Mouse (Mus musculus): Measurements from ENCODE around the gene Pid1. TPM values are rescaled to one million over a fixed set of nuclear protein-coding genes. Genes with fewer than 3 reads are reported as not detected.
"Not testable (repeated sequence)": the region's sequence is repeated elsewhere in the genome, so short reads cannot be mapped to it uniquely, and the experiment has no call there.

Gene Pid1
- polyA plus RNA-seq, 1 experiment from 2014 or later: 20.8 TPM

GRCm38 (mm10) chr1:84218605-84219004 lies 145.4 kb downstream of the Pid1 start:
- no peak for ATAC-seq
- WGBS: 46% methylated on average over 7 of the region's 7 CpGs
- no peaks in the 10 kb centered on the region for H3K4me1 ChIP-seq (ENCODE audit: control insufficient read depth, insufficient read depth, low read length)

GRCm38 (mm10) chr1:84217777-84218176 lies 146.2 kb downstream of the Pid1 start:
- H3K4me3 ChIP-seq (ENCODE audit: low read length): no peak overlapping the region
- no peak for ATAC-seq
- H3K27ac ChIP-seq (ENCODE audit: low read length): no peak overlapping the region
- H3K36me3 ChIP-seq (ENCODE audit: control insufficient read depth, insufficient read depth, low read length): no peaks in the 10 kb centered on the region
- no peaks in the 10 kb centered on the region for H3K9me3 ChIP-seq (ENCODE audit: control insufficient read depth, low read length)
- WGBS: 26% methylated on average over 2 of the region's 2 CpGs
- no peaks in the 10 kb centered on the region for H3K27me3 ChIP-seq (replicated peaks; ENCODE audit: control insufficient read depth, insufficient read depth, low read length)
- no peaks in the 10 kb centered on the region for H3K4me1 ChIP-seq (ENCODE audit: control insufficient read depth, insufficient read depth, low read length)
- H3K9ac ChIP-seq (ENCODE audit: low read depth, low read length): no peak overlapping the region
- H3K4me2 ChIP-seq (ENCODE audit: low read depth, low read length): no peak overlapping the region

More at GRCm38 (mm10) chr1:84218605-84219004, 145.4 kb downstream of the Pid1 start:
- Histone ChIP-seq H3K27ac (ENCODE audit: low read length) (no peak overlapping the region), H3K9ac (ENCODE audit: low read depth, low read length) (no peak overlapping the region), H3K4me2 (ENCODE audit: low read depth, low read length) (no peak overlapping the region), H3K36me3 (ENCODE audit: control insufficient read depth, insufficient read depth, low read length) (no peaks in the 10 kb centered on the region), H3K4me3 (ENCODE audit: low read length) (no peak overlapping the region), H3K27me3 (replicated peaks; ENCODE audit: control insufficient read depth, insufficient read depth, low read length) (no peaks in the 10 kb centered on the region), H3K9me3 (ENCODE audit: control insufficient read depth, low read length) (no peaks in the 10 kb centered on the region)

- Histone ChIP-seq H3K4me1 (ENCODE audit: control insufficient read depth, insufficient read depth, low read length) (no peaks in the 10 kb centered on the region), H3K4me3 (ENCODE audit: low read length) (no peak overlapping the region), H3K9me3 (ENCODE audit: control insufficient read depth, low read length) (no peaks in the 10 kb centered on the region), H3K27ac (ENCODE audit: low read length) (no peak overlapping the region), H3K27me3 (replicated peaks; ENCODE audit: control insufficient read depth, insufficient read depth, low read length) (no peaks in the 10 kb centered on the region), H3K4me2 (ENCODE audit: low read depth, low read length) (no peak overlapping the region), H3K36me3 (ENCODE audit: control insufficient read depth, insufficient read depth, low read length) (no peaks in the 10 kb centered on the region), H3K9ac (ENCODE audit: low read depth, low read length) (no peak overlapping the region)
- no peak for ATAC-seq
- WGBS: 33% methylated on average over 9 of the region's 9 CpGs
These were observed 152.5 kb downstream of the Pid1 start for GRCm38 (mm10) chr1:84211507-84211906.

GRCm38 (mm10) chr1:84205746-84206145 lies 158.2 kb downstream of the Pid1 start:
- H3K9me3 ChIP-seq (ENCODE audit: control insufficient read depth, low read length); H3K27me3 ChIP-seq (replicated peaks; ENCODE audit: control insufficient read depth, insufficient read depth, low read length); ATAC-seq; H3K4me1 ChIP-seq (ENCODE audit: control insufficient read depth, insufficient read depth, low read length); H3K36me3 ChIP-seq (ENCODE audit: control insufficient read depth, insufficient read depth, low read length); H3K9ac ChIP-seq (ENCODE audit: low read depth, low read length); H3K27ac ChIP-seq (ENCODE audit: low read length); H3K4me3 ChIP-seq (ENCODE audit: low read length); H3K4me2 ChIP-seq (ENCODE audit: low read depth, low read length): not testable (repeated sequence)
- 95% methylated on average over 3 of the region's 3 CpGs for WGBS

GRCm38 (mm10) chr1:84203494-84203893 lies 160.5 kb downstream of the Pid1 start:
- Histone ChIP-seq H3K27ac (ENCODE audit: low read length) (no peak overlapping the region), H3K9me3 (ENCODE audit: control insufficient read depth, low read length) (no peaks in the 10 kb centered on the region), H3K4me2 (ENCODE audit: low read depth, low read length) (no peak overlapping the region), H3K27me3 (replicated peaks; ENCODE audit: control insufficient read depth, insufficient read depth, low read length) (no peaks in the 10 kb centered on the region), H3K4me1 (ENCODE audit: control insufficient read depth, insufficient read depth, low read length) (no peaks in the 10 kb centered on the region), H3K36me3 (ENCODE audit: control insufficient read depth, insufficient read depth, low read length) (no peaks in the 10 kb centered on the region), H3K9ac (ENCODE audit: low read depth, low read length) (no peak overlapping the region), H3K4me3 (ENCODE audit: low read length) (no peak overlapping the region)
- 85% methylated on average over 4 of the region's 4 CpGs for WGBS
- no peak for ATAC-seq

GRCm38 (mm10) chr1:84199890-84200289 lies 164.1 kb downstream of the Pid1 start:
- 68% methylated on average over 2 of the region's 2 CpGs for WGBS
- no peaks in the 10 kb centered on the region for H3K36me3 ChIP-seq (ENCODE audit: control insufficient read depth, insufficient read depth, low read length)
- H3K4me1 ChIP-seq (ENCODE audit: control insufficient read depth, insufficient read depth, low read length): no peaks in the 10 kb centered on the region
- H3K9me3 ChIP-seq (ENCODE audit: control insufficient read depth, low read length): no peaks in the 10 kb centered on the region
- H3K27ac ChIP-seq (ENCODE audit: low read length): no peak overlapping the region
- no peak overlapping the region for H3K4me3 ChIP-seq (ENCODE audit: low read length)
- no peak overlapping the region for H3K4me2 ChIP-seq (ENCODE audit: low read depth, low read length)
- ATAC-seq: no peak
- H3K27me3 ChIP-seq (replicated peaks; ENCODE audit: control insufficient read depth, insufficient read depth, low read length): no peaks in the 10 kb centered on the region
- no peak overlapping the region for H3K9ac ChIP-seq (ENCODE audit: low read depth, low read length)

GRCm38 (mm10) chr1:84198887-84199286 lies 165.1 kb downstream of the Pid1 start:
- no peak for ATAC-seq
- H3K4me3 ChIP-seq (ENCODE audit: low read length): no peak overlapping the region
- no peak overlapping the region for H3K27ac ChIP-seq (ENCODE audit: low read length)
- no peaks in the 10 kb centered on the region for H3K27me3 ChIP-seq (replicated peaks; ENCODE audit: control insufficient read depth, insufficient read depth, low read length)
- no peak overlapping the region for H3K4me2 ChIP-seq (ENCODE audit: low read depth, low read length)
- H3K9me3 ChIP-seq (ENCODE audit: control insufficient read depth, low read length): no peaks in the 10 kb centered on the region
- WGBS: 78% methylated on average over 2 of the region's 2 CpGs
- H3K4me1 ChIP-seq (ENCODE audit: control insufficient read depth, insufficient read depth, low read length): no peaks in the 10 kb centered on the region
- H3K9ac ChIP-seq (ENCODE audit: low read depth, low read length): no peak overlapping the region
- no peaks in the 10 kb centered on the region for H3K36me3 ChIP-seq (ENCODE audit: control insufficient read depth, insufficient read depth, low read length)

GRCm38 (mm10) chr1:84192167-84192566 lies 171.8 kb downstream of the Pid1 start:
- no peak overlapping the region for H3K4me3 ChIP-seq (ENCODE audit: low read length)
- H3K27me3 ChIP-seq (replicated peaks; ENCODE audit: control insufficient read depth, insufficient read depth, low read length): no peaks in the 10 kb centered on the region
- no peaks in the 10 kb centered on the region for H3K4me1 ChIP-seq (ENCODE audit: control insufficient read depth, insufficient read depth, low read length)
- no peak overlapping the region for H3K27ac ChIP-seq (ENCODE audit: low read length)
- no peaks in the 10 kb centered on the region for H3K36me3 ChIP-seq (ENCODE audit: control insufficient read depth, insufficient read depth, low read length)
- no peak for ATAC-seq
- no peak overlapping the region for H3K9ac ChIP-seq (ENCODE audit: low read depth, low read length)
- H3K4me2 ChIP-seq (ENCODE audit: low read depth, low read length): no peak overlapping the region
- no peaks in the 10 kb centered on the region for H3K9me3 ChIP-seq (ENCODE audit: control insufficient read depth, low read length)

- WGBS: 77% methylated on average over 5 of the region's 5 CpGs
- no peaks in the 10 kb centered on the region for H3K36me3 ChIP-seq (ENCODE audit: control insufficient read depth, insufficient read depth, low read length)
- H3K4me2 ChIP-seq (ENCODE audit: low read depth, low read length): no peak overlapping the region
- no peaks in the 10 kb centered on the region for H3K27me3 ChIP-seq (replicated peaks; ENCODE audit: control insufficient read depth, insufficient read depth, low read length)
- no peak overlapping the region for H3K27ac ChIP-seq (ENCODE audit: low read length)
- no peaks in the 10 kb centered on the region for H3K4me1 ChIP-seq (ENCODE audit: control insufficient read depth, insufficient read depth, low read length)
- no peak overlapping the region for H3K9ac ChIP-seq (ENCODE audit: low read depth, low read length)
- H3K4me3 ChIP-seq (ENCODE audit: low read length): no peak overlapping the region
- H3K9me3 ChIP-seq (ENCODE audit: control insufficient read depth, low read length): no peaks in the 10 kb centered on the region
- no peak for ATAC-seq
These were observed 174.5 kb downstream of the Pid1 start for GRCm38 (mm10) chr1:84189446-84189845.

- ATAC-seq: no peak
- Histone ChIP-seq H3K9me3 (ENCODE audit: control insufficient read depth, low read length) (no peaks in the 10 kb centered on the region), H3K4me3 (ENCODE audit: low read length) (no peak overlapping the region), H3K9ac (ENCODE audit: low read depth, low read length) (no peak overlapping the region), H3K4me2 (ENCODE audit: low read depth, low read length) (no peak overlapping the region), H3K27ac (ENCODE audit: low read length) (no peak overlapping the region), H3K27me3 (replicated peaks; ENCODE audit: control insufficient read depth, insufficient read depth, low read length) (no peaks in the 10 kb centered on the region), H3K36me3 (ENCODE audit: control insufficient read depth, insufficient read depth, low read length) (no peaks in the 10 kb centered on the region), H3K4me1 (ENCODE audit: control insufficient read depth, insufficient read depth, low read length) (no peaks in the 10 kb centered on the region)
- WGBS: 73% methylated on average over 4 of the region's 4 CpGs
These were observed 177.1 kb downstream of the Pid1 start for GRCm38 (mm10) chr1:84186756-84187437.
